Mouse (Mus musculus) embryonic facial prominence, embryonic 15.5 days (tissue): ENCODE measurements around the gene Rad51b. TPM values are rescaled to one million over a fixed set of nuclear protein-coding genes. Genes with fewer than 3 reads are reported as not detected.

Experiments
- ATAC-seq: fragments of 200-750 bp; cut with Nextera tagmentation; 2 replicates; pipeline ENCODE4 v1.8.0; 2017; ENCODE audit warnings: low read depth, moderate TSS enrichment; ENCODE audit not compliant: insufficient number of reproducible peaks, low FRiP score, low TSS enrichment
- H3K27ac ChIP-seq: fragments of 300-500 bp; sonication (generic); replicated peaks from 2 replicates; pipeline ENCODE4 v1.5.1; 2015; ENCODE audit warnings: mild to moderate bottlenecking, inconsistent platforms
- H3K27me3 ChIP-seq: fragments of 300-500 bp; sonication (generic); 2 replicates; pipeline ENCODE4 v1.6.1; 2015; ENCODE audit warnings: inconsistent platforms
- H3K36me3 ChIP-seq: fragments of 300-500 bp; sonication (generic); 2 replicates; pipeline ENCODE4 v1.6.1; 2015; ENCODE audit warnings: mild to moderate bottlenecking, inconsistent platforms
- H3K4me1 ChIP-seq: fragments of 300-500 bp; sonication (generic); 2 replicates; pipeline ENCODE4 v1.6.1; 2015; ENCODE audit warnings: inconsistent platforms
- H3K4me2 ChIP-seq: fragments of 300-500 bp; sonication (generic); replicated peaks from 2 replicates; pipeline ENCODE4 v1.6.1; 2015; ENCODE audit warnings: mild to moderate bottlenecking, inconsistent platforms
- H3K4me3 ChIP-seq: fragments of 300-500 bp; sonication (generic); replicated peaks from 2 replicates; pipeline ENCODE4 v1.5.1; 2015; ENCODE audit warnings: mild to moderate bottlenecking, inconsistent platforms
- H3K9ac ChIP-seq: fragments of 300-500 bp; sonication (generic); 2 replicates; pipeline ENCODE4 v1.6.1; 2015; ENCODE audit warnings: inconsistent platforms
- H3K9me3 ChIP-seq: fragments of 300-500 bp; sonication (generic); replicated peaks from 2 replicates; pipeline ENCODE4 v1.6.1; 2016; ENCODE audit warnings: inconsistent platforms
- WGBS: fragments of 180-500 bp; shearing (Covaris S2); methylation state at CpG from one replicate; pipeline ENCODE4 v1.1.7; 2015; 5-methylcytosine and 5-hydroxymethylcytosine counted together
- polyA plus RNA-seq: library from polyadenylated mRNA; unstranded; fragments of >200 nt; fragmentation: Nextera tagmentation; extraction: Ambion mirVana; gene quantifications from 2 replicates; pipeline ENCODE4 v1.2.1, GENCODE M21; 2015

Gene Rad51b
- polyA plus RNA-seq, 1 experiment from 2014 or later, result 7.3 TPM

DNA sequence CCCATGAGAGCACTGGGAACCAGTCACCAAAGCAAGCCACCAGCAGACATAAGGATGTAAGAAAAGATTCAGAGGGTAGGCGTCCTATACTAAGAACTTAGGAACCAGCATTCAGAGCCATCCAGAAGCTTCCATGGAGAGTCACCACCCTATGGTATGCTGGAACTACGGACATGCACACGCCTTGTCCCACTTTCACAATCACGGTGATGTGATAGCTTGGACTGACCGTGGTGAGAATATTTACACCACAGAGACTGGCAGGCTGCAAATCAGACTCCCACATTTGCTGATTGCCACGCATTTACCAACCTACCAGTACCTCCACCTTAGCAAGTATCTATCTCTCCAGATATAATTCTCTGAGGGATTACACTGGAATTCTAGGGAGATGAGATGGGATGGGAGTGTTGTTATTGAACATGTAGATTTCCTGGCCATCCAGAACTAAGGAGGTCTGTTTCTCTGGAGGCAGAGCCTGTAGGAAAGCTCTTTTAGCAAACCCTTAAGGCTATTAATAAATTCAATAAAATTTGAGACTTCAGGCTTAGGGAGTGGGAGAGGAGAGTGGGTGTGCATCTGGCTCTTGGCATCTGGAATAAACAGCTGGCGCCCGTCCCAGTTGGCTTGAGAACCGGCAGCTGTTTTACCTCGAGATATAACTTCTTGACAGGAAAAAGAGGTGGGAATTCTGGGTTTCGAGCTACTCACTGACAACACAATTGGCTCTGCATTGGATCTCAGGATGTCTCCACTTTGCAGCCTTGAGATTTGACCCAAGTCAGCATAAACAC lies 559.2 kb downstream of the Rad51b start:
- no peak overlapping the region for H3K4me3 ChIP-seq
- peaks cover 57% of the 10 kb centered on the region for H3K4me1 ChIP-seq
- no peaks in the 10 kb centered on the region for H3K36me3 ChIP-seq
- H3K4me2 ChIP-seq, result no peak overlapping the region
- peak overlapping the region; percentile 87 for H3K27ac ChIP-seq
- no peak overlapping the region for H3K9ac ChIP-seq
- no peaks in the 10 kb centered on the region for H3K27me3 ChIP-seq
- 45% methylated on average over 11 of the region's 11 CpGs for WGBS
- no peak for ATAC-seq
- no peaks in the 10 kb centered on the region for H3K9me3 ChIP-seq

DNA sequence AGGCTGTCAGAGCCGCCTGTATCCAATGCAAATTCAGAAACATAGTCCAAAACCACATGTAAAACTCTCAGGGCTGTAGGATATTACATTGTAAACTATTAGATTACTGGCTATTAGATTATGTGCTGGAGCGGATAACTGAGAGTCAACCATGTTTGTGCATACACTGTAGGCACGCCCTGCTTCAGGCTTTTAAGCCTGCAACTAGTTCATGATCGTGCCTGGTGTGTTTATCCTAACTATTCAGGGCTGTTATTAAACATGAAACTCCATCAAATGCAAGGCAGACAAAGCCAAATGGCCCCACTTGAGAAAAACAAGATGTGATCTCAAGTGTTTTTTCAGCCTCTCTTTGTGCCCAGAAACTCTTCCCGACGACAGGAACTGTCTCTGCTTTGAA lies 560.6 kb downstream of the Rad51b start:
- no peaks in the 10 kb centered on the region for H3K9me3 ChIP-seq

DNA sequence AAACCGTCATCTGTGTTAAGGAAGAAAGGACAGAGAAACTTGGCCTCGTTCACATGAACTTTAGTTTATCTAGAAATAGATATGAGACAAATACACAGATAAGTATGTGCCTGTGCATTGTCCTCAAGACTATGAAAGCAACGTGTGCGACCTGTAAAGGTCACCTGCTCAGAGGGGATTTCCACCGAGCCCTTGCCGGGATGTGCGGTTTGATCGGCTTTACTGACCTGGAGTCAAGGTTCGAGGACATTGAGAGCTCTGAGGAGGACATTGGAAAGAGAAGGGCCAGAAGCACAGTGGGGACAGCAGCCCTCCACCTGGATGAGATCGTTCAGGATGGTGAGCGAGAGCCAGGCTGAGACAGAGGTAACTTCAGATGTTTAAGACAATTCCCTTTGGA lies 561.3 kb downstream of the Rad51b start:
- no peaks in the 10 kb centered on the region for H3K36me3 ChIP-seq
- WGBS, result 78% methylated on average over 11 of the region's 11 CpGs
- peak overlapping the region; percentile 87 for H3K27ac ChIP-seq
- no peaks in the 10 kb centered on the region for H3K27me3 ChIP-seq
- no peak overlapping the region for H3K4me3 ChIP-seq
- no peak overlapping the region for H3K9ac ChIP-seq
- H3K9me3 ChIP-seq, result no peaks in the 10 kb centered on the region
- no peak for ATAC-seq
- H3K4me2 ChIP-seq, result no peak overlapping the region
- peaks cover 57% of the 10 kb centered on the region for H3K4me1 ChIP-seq

More for the DNA sequence above, 560.6 kb downstream of the Rad51b start:
- Histone ChIP-seq H3K27me3 (no peaks in the 10 kb centered on the region), H3K4me1 (peaks cover 57% of the 10 kb centered on the region), H3K36me3 (no peaks in the 10 kb centered on the region), H3K9ac (no peak overlapping the region), H3K27ac (peak overlapping the region; percentile 87; the same call in 1 of the 2 replicates), H3K4me2 (no peak overlapping the region), H3K4me3 (no peak overlapping the region)
- 38% methylated on average over 6 of the region's 6 CpGs for WGBS
- no peak for ATAC-seq

DNA sequence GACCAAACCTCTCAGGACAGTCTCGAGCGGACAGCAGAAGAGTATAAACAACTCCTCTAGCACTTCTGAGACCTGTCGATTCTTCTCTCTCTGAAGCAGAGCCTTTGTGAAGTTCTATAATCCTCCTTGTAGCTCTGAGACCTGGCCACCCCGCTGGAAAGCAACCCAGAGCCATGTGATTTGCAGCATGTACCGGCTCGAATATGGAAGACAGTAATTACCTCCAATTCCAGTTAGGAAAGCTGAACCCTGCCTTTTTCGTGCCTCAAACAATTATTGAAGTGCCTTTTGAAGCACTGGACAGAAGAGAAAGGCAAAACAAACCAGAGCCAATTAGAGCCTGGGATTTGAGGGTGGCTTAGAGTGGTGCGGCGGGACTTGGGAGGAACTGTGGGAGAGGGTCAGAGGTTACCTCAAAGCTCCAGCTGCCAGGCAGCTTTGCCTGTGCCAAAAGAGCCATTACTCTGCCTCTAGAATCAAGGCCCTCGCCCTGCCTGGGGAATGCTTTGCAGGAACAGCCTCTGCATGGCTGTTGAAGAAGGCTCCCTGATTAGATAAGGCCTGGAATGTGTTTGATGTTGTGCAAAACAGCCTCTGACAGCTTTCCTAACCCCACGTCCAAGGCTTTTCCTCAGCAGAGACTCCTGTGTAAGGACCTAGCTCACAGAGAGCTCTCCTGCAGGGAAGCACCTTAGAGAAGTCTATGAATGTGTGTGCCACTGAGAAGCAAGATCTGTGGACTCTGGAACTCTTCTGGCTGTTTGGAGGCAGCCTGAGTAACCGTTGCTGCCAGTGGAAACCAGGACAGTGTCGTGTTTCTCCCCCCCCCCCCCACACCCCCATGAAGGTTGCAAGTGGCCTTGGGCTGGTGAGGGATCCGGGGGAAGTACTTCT lies 562.5 kb downstream of the Rad51b start:
- H3K9ac ChIP-seq, result no peak overlapping the region
- H3K27ac ChIP-seq, result peak overlapping the region; percentile 79
- H3K27me3 ChIP-seq, result no peaks in the 10 kb centered on the region
- H3K4me2 ChIP-seq, result no peak overlapping the region
- no peaks in the 10 kb centered on the region for H3K9me3 ChIP-seq
- H3K4me3 ChIP-seq, result no peak overlapping the region
- 26% methylated on average over 14 of the region's 14 CpGs for WGBS
- H3K4me1 ChIP-seq, result peaks cover 63% of the 10 kb centered on the region
- no peaks in the 10 kb centered on the region for H3K36me3 ChIP-seq
- peak; percentile 68; the same call in 1 of the 2 replicates for ATAC-seq

DNA sequence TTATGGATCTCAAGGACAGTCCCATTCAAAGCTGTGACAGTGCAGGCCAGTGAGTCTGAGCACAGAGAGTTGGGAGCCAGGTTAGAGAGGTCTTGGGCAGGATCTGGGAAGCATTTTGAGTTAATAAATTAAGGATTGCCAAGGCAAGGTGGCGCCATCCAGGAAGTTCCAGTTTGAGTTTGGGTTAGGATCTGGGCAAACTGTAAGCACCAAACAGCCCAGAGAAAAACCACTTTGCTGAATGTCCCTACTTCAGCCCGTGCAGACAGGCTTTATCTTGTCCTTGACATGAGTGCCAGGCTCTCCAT lies 563.1 kb downstream of the Rad51b start:
- Histone ChIP-seq H3K4me2 (no peak overlapping the region), H3K4me1 (peaks cover 69% of the 10 kb centered on the region), H3K27ac (peak overlapping the region; percentile 79; the same call in 1 of the 2 replicates), H3K9me3 (no peaks in the 10 kb centered on the region), H3K27me3 (no peaks in the 10 kb centered on the region), H3K4me3 (no peak overlapping the region), H3K36me3 (no peaks in the 10 kb centered on the region), H3K9ac (no peak overlapping the region)
- 68% methylated on average over 2 of the region's 2 CpGs for WGBS
- ATAC-seq, result no peak

Other genes with a start within 250 kb of the Rad51b start
- 32.6 and 34.8 TPM in 2 replicates for gene Pigh, start 207.6 kb upstream of the Rad51b start, polyA plus RNA-seq
- gene Arg2, start 166.5 kb upstream of the Rad51b start, polyA plus RNA-seq, result 5.5 and 7.4 TPM in 2 replicates
- 98.3 and 107 TPM in 2 replicates for gene Vti1b, start 124.6 kb upstream of the Rad51b start, polyA plus RNA-seq
- gene Rdh11, start 105.0 kb upstream of the Rad51b start, polyA plus RNA-seq, result 23.7 and 24.8 TPM in 2 replicates
- 20.5 and 22.0 TPM in 2 replicates for gene Rdh12, start 88.4 kb upstream of the Rad51b start, polyA plus RNA-seq
- gene Zfyve26, start 978 bp upstream of the Rad51b start, polyA plus RNA-seq, result 11.6 and 14.7 TPM in 2 replicates